Mouse (Mus musculus) C2C12 (cell line): Measurements from ENCODE around the gene Cdk1.

Experiments
- CEBPB ChIP-seq: IDR thresholded peaks from one replicate; pipeline ENCODE4 v1.6.1; 2011; ENCODE audit warnings: low read depth, mild to moderate bottlenecking, control low read depth, moderate library complexity
- CTCF ChIP-seq: IDR thresholded peaks from one replicate; pipeline ENCODE4 v1.5.1; 2011; ENCODE audit not compliant: control insufficient read depth, insufficient read depth, insufficient read length
- MAX ChIP-seq: IDR thresholded peaks from one replicate; pipeline ENCODE4 v1.6.1; 2011; ENCODE audit warnings: mild to moderate bottlenecking, control low read depth
- MYOD1 ChIP-seq: IDR thresholded peaks from one replicate; pipeline ENCODE4 v1.6.1; 2011; ENCODE audit warnings: low read depth; ENCODE audit not compliant: control insufficient read depth, insufficient read length
- MYOG ChIP-seq: IDR thresholded peaks from one replicate; pipeline ENCODE4 v1.6.1; 2011; ENCODE audit not compliant: control insufficient read depth, insufficient read length; ENCODE audit errors: extremely low read depth
- USF1 ChIP-seq: IDR thresholded peaks from one replicate; pipeline ENCODE4 v1.6.1; 2011; ENCODE audit warnings: low read depth, mild to moderate bottlenecking, control low read depth, moderate library complexity

- TF ChIP-seq CTCF (no peak), USF1 (no peak), MYOG (no peak), MAX (no peak), MYOD1 (no peak), CEBPB (no peak)
These were observed 19.5 kb downstream of the Cdk1 start for GRCm38 (mm10) chr10:69333212-69333611.
